Mouse (Mus musculus) heart, adult 8-10 months (tissue): ENCODE measurements around the gene Actg1. TPM values are rescaled to one million over a fixed set of nuclear protein-coding genes. Genes with fewer than 3 reads are reported as not detected.

Experiments
- DNase-seq: peaks from one replicate; pipeline ENCODE4 v3.0.0; 2022; ENCODE audit warnings: low spot score
- total RNA-seq, 4 experiments: library from RNA; stranded (reverse); gene quantifications; 2 replicates each; pipeline ENCODE4 v1.2.4; 2022

Actg1 gene
- total RNA-seq, 4 experiments from 2014 or later = 188 to 320 (median 251) TPM

- no peak for DNase-seq
Measured at GRCm38 (mm10) chr11:120345067-120345681, 3.2 kb downstream of the Actg1 start.

- DNase-seq = no peak
Measured at GRCm38 (mm10) chr11:120344310-120344920, 3.9 kb downstream of the Actg1 start.

GRCm38 (mm10) chr11:120343519-120344309 lies 4.6 kb downstream of the Actg1 start:
- DNase-seq = no peak

GRCm38 (mm10) chr11:120342656-120343160 lies 5.6 kb downstream of the Actg1 start:
- DNase-seq = no peak

- DNase-seq = no peak
Measured at GRCm38 (mm10) chr11:120341661-120342060, 6.7 kb downstream of the Actg1 start.

GRCm38 (mm10) chr11:120339978-120340513 lies 8.3 kb downstream of the Actg1 start:
- DNase-seq = no peak

GRCm38 (mm10) chr11:120338786-120339185 lies 9.6 kb downstream of the Actg1 start:
- no peak for DNase-seq

- DNase-seq = no peak
Measured at GRCm38 (mm10) chr11:120337447-120337846, 10.9 kb downstream of the Actg1 start.

- no peak for DNase-seq
Measured at GRCm38 (mm10) chr11:120335431-120336021, 12.8 kb downstream of the Actg1 start.

GRCm38 (mm10) chr11:120320156-120320555 lies 28.2 kb downstream of the Actg1 start:
- no peak for DNase-seq

GRCm38 (mm10) chr11:120319310-120319709 lies 29.0 kb downstream of the Actg1 start:
- no peak for DNase-seq

GRCm38 (mm10) chr11:120317456-120317855 lies 30.9 kb downstream of the Actg1 start:
- no peak for DNase-seq

- DNase-seq = no peak
Measured at GRCm38 (mm10) chr11:120316690-120317254, 31.6 kb downstream of the Actg1 start.

GRCm38 (mm10) chr11:120315832-120316689 lies 32.3 kb downstream of the Actg1 start:
- DNase-seq = peak; percentile 96

GRCm38 (mm10) chr11:120315416-120315761 lies 33.0 kb downstream of the Actg1 start:
- no peak for DNase-seq

GRCm38 (mm10) chr11:120314721-120315415 lies 33.5 kb downstream of the Actg1 start:
- no peak for DNase-seq

- no peak for DNase-seq
Measured at GRCm38 (mm10) chr11:120313906-120314685, 34.2 kb downstream of the Actg1 start.

GRCm38 (mm10) chr11:120312069-120312468 lies 36.3 kb downstream of the Actg1 start:
- DNase-seq = no peak

GRCm38 (mm10) chr11:120311561-120311960 lies 36.8 kb downstream of the Actg1 start:
- no peak for DNase-seq
